Mouse (Mus musculus): ENCODE results near the gene Pvr. TPM values are rescaled to one million over a fixed set of nuclear protein-coding genes. Genes with fewer than 3 reads are reported as not detected.

Pvr gene
- polyA plus RNA-seq (2015; fragmentation: Nextera tagmentation; extraction: Ambion mirVana), result 5.3 and 6.2 TPM in 2 replicates

GRCm38 (mm10) chr7:19920506-19921261 lies at the start of gene Pvr:
Gene Pvr, minus strand, starts transcription at chr7:19921160.
- H3K27ac ChIP-seq, result peak within 1 kb of the TSS; percentile 82
- no peaks in the 10 kb centered on the region for H3K27me3 ChIP-seq
- H3K4me2 ChIP-seq (replicated peaks), result peak within 1 kb of the TSS; percentile 68
- WGBS, result 1% methylated on average over 60 of the region's 60 CpGs
- H3K36me3 ChIP-seq, result peaks cover 11% of the 10 kb centered on the region
- 0 out of 2 replicates have a peak, but pooled peaks cover 2% of the 10 kb centered on the region for H3K4me1 ChIP-seq (replicated peaks)
- peak within 1 kb of the TSS; percentile 61 for H3K4me3 ChIP-seq (replicated peaks)
- peak; percentile 86 for ATAC-seq
- H3K9ac ChIP-seq (replicated peaks), result peak within 1 kb of the TSS; percentile 71
- no peaks in the 10 kb centered on the region for H3K9me3 ChIP-seq

- H3K9ac ChIP-seq (replicated peaks), result no peak overlapping the region
- H3K4me1 ChIP-seq (replicated peaks), result no peaks in the 10 kb centered on the region
- no peaks in the 10 kb centered on the region for H3K36me3 ChIP-seq
- 92% methylated on average over 8 of the region's 8 CpGs for WGBS
- H3K9me3 ChIP-seq, result peaks cover 24% of the 10 kb centered on the region
- no peaks in the 10 kb centered on the region for H3K27me3 ChIP-seq
- H3K27ac ChIP-seq, result no peak overlapping the region
- no peak overlapping the region for H3K4me2 ChIP-seq (replicated peaks)
- no peak overlapping the region for H3K4me3 ChIP-seq (replicated peaks)
- no peak for ATAC-seq
These were observed 49.2 kb upstream of the Pvr start for GRCm38 (mm10) chr7:19970196-19970595.

- no peaks in the 10 kb centered on the region for H3K27me3 ChIP-seq
- WGBS, result 96% methylated on average over 4 of the region's 4 CpGs
- H3K4me3 ChIP-seq (replicated peaks), result no peak overlapping the region
- no peak overlapping the region for H3K27ac ChIP-seq
- H3K9me3 ChIP-seq, result peaks cover 22% of the 10 kb centered on the region
- ATAC-seq, result no peak
- no peak overlapping the region for H3K9ac ChIP-seq (replicated peaks)
- no peak overlapping the region for H3K4me2 ChIP-seq (replicated peaks)
- no peaks in the 10 kb centered on the region for H3K36me3 ChIP-seq
- no peaks in the 10 kb centered on the region for H3K4me1 ChIP-seq (replicated peaks)
These were observed 48.7 kb upstream of the Pvr start for GRCm38 (mm10) chr7:19969541-19970090.

GRCm38 (mm10) chr7:19969106-19969505 lies 48.1 kb upstream of the Pvr start:
- H3K27ac ChIP-seq, result no peak overlapping the region
- H3K27me3 ChIP-seq, result no peaks in the 10 kb centered on the region
- peaks cover 22% of the 10 kb centered on the region for H3K9me3 ChIP-seq
- H3K36me3 ChIP-seq, result no peaks in the 10 kb centered on the region
- no peak for ATAC-seq
- no peak overlapping the region for H3K4me3 ChIP-seq (replicated peaks)
- no peak overlapping the region for H3K4me2 ChIP-seq (replicated peaks)
- H3K9ac ChIP-seq (replicated peaks), result no peak overlapping the region
- H3K4me1 ChIP-seq (replicated peaks), result no peaks in the 10 kb centered on the region
- 77% methylated on average over 3 of the region's 3 CpGs for WGBS

- 79% methylated on average over 7 of the region's 7 CpGs for WGBS
- Histone ChIP-seq H3K4me1 (replicated peaks) (no peaks in the 10 kb centered on the region), H3K36me3 (no peaks in the 10 kb centered on the region), H3K4me3 (replicated peaks) (no peak within 1 kb of the TSS), H3K9ac (replicated peaks) (no peak within 1 kb of the TSS), H3K27ac (no peak within 1 kb of the TSS), H3K4me2 (replicated peaks) (no peak within 1 kb of the TSS), H3K27me3 (no peaks in the 10 kb centered on the region), H3K9me3 (peaks cover 10% of the 10 kb centered on the region)
- ATAC-seq, result no peak
These were observed 44.1 kb upstream of the Pvr start, which contains the start of gene Ceacam20 for GRCm38 (mm10) chr7:19964985-19965579. Gene Ceacam20, plus strand, starts transcription at chr7:19965412.

- ATAC-seq, result no peak
- Histone ChIP-seq H3K9me3 (no peaks in the 10 kb centered on the region), H3K4me1 (replicated peaks) (no peaks in the 10 kb centered on the region), H3K4me2 (replicated peaks) (no peak overlapping the region), H3K36me3 (no peaks in the 10 kb centered on the region), H3K9ac (replicated peaks) (no peak overlapping the region), H3K27ac (no peak overlapping the region), H3K4me3 (replicated peaks) (no peak overlapping the region), H3K27me3 (no peaks in the 10 kb centered on the region)
- 72% methylated on average over 1 of the region's 1 CpGs for WGBS
These were observed 41.5 kb upstream of the Pvr start for GRCm38 (mm10) chr7:19962423-19962822.

GRCm38 (mm10) chr7:19956341-19956781 lies 35.4 kb upstream of the Pvr start:
- ATAC-seq, result peak; percentile 78
- Histone ChIP-seq H3K4me3 (replicated peaks) (no peak overlapping the region), H3K27ac (no peak overlapping the region), H3K9me3 (no peaks in the 10 kb centered on the region), H3K27me3 (no peaks in the 10 kb centered on the region), H3K4me1 (replicated peaks) (no peaks in the 10 kb centered on the region), H3K4me2 (replicated peaks) (no peak overlapping the region; the same call in 1 of the 2 replicates), H3K9ac (replicated peaks) (no peak overlapping the region), H3K36me3 (no peaks in the 10 kb centered on the region)
- 3% methylated on average over 7 of the region's 7 CpGs for WGBS

- Histone ChIP-seq H3K4me2 (replicated peaks) (no peak overlapping the region), H3K27me3 (no peaks in the 10 kb centered on the region), H3K4me3 (replicated peaks) (no peak overlapping the region), H3K27ac (no peak overlapping the region), H3K9me3 (no peaks in the 10 kb centered on the region), H3K36me3 (no peaks in the 10 kb centered on the region), H3K4me1 (replicated peaks) (no peaks in the 10 kb centered on the region), H3K9ac (replicated peaks) (no peak overlapping the region)
- WGBS, result 85% methylated on average over 3 of the region's 4 CpGs
- 0 out of 2 replicates have a peak, but pooled peaks have one; percentile 9 for ATAC-seq
These were observed 34.9 kb upstream of the Pvr start for GRCm38 (mm10) chr7:19955861-19956260.

GRCm38 (mm10) chr7:19953054-19953453 lies 32.1 kb upstream of the Pvr start:
- 46% methylated on average over 9 of the region's 9 CpGs for WGBS
- Histone ChIP-seq H3K4me2 (replicated peaks) (no peak overlapping the region), H3K4me1 (replicated peaks) (no peaks in the 10 kb centered on the region)

GRCm38 (mm10) chr7:19952320-19952986 lies 31.5 kb upstream of the Pvr start:
- no peaks in the 10 kb centered on the region for H3K9me3 ChIP-seq
- no peaks in the 10 kb centered on the region for H3K36me3 ChIP-seq
- ATAC-seq, result no peak; the same call in 1 of the 2 replicates
- no peak overlapping the region for H3K9ac ChIP-seq (replicated peaks)
- no peaks in the 10 kb centered on the region for H3K27me3 ChIP-seq
- H3K27ac ChIP-seq, result no peak overlapping the region
- H3K4me3 ChIP-seq (replicated peaks), result no peak overlapping the region
- no peaks in the 10 kb centered on the region for H3K4me1 ChIP-seq (replicated peaks)
- H3K4me2 ChIP-seq (replicated peaks), result no peak overlapping the region
- WGBS, result 39% methylated on average over 10 of the region's 10 CpGs

More at GRCm38 (mm10) chr7:19953054-19953453, 32.1 kb upstream of the Pvr start:
- Histone ChIP-seq H3K9me3 (no peaks in the 10 kb centered on the region), H3K36me3 (no peaks in the 10 kb centered on the region), H3K9ac (replicated peaks) (no peak overlapping the region), H3K4me3 (replicated peaks) (no peak overlapping the region), H3K27me3 (no peaks in the 10 kb centered on the region), H3K27ac (no peak overlapping the region)
- no peak for ATAC-seq

GRCm38 (mm10) chr7:19950589-19950988 lies 29.6 kb upstream of the Pvr start, which contains the start of gene Igsf23:
Gene Igsf23, minus strand, starts transcription at chr7:19950756.
- no peaks in the 10 kb centered on the region for H3K27me3 ChIP-seq
- ATAC-seq, result peak; percentile 51; the same call in 1 of the 2 replicates
- H3K27ac ChIP-seq, result no peak within 1 kb of the TSS
- no peaks in the 10 kb centered on the region for H3K4me1 ChIP-seq (replicated peaks)
- no peak within 1 kb of the TSS for H3K4me2 ChIP-seq (replicated peaks)
- H3K9ac ChIP-seq (replicated peaks), result no peak within 1 kb of the TSS
- no peaks in the 10 kb centered on the region for H3K36me3 ChIP-seq
- WGBS, result 69% methylated on average over 9 of the region's 9 CpGs
- no peak within 1 kb of the TSS for H3K4me3 ChIP-seq (replicated peaks)
- H3K9me3 ChIP-seq, result no peaks in the 10 kb centered on the region

- Histone ChIP-seq H3K4me1 (replicated peaks) (no peaks in the 10 kb centered on the region), H3K4me3 (replicated peaks) (no peak overlapping the region), H3K9ac (replicated peaks) (no peak overlapping the region), H3K27me3 (no peaks in the 10 kb centered on the region), H3K9me3 (no peaks in the 10 kb centered on the region), H3K4me2 (replicated peaks) (no peak overlapping the region), H3K36me3 (no peaks in the 10 kb centered on the region), H3K27ac (no peak overlapping the region)
- no peak for ATAC-seq
- WGBS, result 69% methylated on average over 10 of the region's 10 CpGs
These were observed 29.0 kb upstream of the Pvr start for GRCm38 (mm10) chr7:19949996-19950395.

All from midbrain, embryonic 13.5 days (tissue).